Mouse (Mus musculus): ENCODE measurements around the gene Cdh4. TPM values are rescaled to one million over a fixed set of nuclear protein-coding genes. Genes with fewer than 3 reads are reported as not detected.

Gene Cdh4
- polyA plus RNA-seq, 1 experiment, result not detected

DNA sequence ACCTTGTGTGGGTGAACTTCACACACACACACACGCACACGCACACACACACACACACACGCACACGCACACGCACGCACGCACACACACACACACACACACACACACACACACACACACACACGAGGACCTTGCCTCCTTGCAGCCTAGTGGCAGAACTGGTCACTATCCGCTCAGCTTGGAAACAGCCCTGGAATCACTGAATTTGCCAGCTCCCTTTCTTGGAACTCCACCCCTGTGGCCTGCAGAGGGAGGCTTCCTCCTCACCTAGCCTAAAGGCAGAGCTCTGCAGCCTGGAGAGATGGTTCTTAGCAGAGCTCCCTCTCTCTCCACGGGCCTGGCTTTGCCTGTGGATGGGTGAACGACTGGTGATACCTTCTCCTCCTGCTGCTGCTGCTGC is 1.7 kb downstream of the Cdh4 start:
- TF ChIP-seq GATA1 (IDR thresholded peaks at IDR 0.05; ENCODE audit: low read length), result no peak

DNA sequence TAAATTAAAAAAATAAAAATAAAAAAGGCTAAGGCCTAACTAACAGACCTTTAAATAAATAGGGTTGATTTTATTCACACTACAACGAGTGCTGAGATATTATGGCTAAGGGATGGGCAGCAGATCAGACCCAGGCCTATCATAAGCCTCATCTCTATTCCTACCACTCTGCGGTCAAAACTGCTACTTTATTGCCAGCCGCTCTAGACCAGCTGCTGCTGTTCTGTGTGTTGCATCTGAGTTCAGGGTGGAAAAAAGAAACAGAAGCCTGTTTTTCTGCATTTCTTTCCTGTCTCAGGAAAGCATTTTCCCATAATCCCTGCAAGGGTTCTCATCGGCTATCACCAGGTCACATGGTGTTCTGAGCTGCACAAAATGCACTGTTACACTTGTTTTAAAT is 6.0 kb downstream of the Cdh4 start:
- no peak for TF ChIP-seq GATA1 (IDR thresholded peaks at IDR 0.05; ENCODE audit: low read length)

DNA sequence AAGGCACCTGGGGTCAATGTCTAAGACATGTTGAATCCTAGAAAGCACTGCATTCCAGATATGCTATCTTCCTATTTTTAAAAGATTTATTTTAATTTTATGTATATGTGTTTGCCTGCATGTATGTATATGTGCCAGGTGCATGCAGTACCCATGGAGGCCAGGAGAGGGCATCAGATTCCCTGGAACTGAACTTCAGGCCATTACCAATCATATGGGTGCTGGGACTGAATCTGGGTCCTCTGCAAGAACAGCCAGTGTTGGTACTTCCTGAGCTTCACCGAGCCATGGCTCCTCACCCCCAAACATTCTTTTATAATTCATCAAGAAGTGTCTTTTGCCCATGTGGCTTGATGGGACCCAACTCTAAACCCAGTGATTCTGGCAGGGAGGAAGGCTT is 6.8 kb downstream of the Cdh4 start:
- no peak for TF ChIP-seq GATA1 (IDR thresholded peaks at IDR 0.05; ENCODE audit: low read length)

DNA sequence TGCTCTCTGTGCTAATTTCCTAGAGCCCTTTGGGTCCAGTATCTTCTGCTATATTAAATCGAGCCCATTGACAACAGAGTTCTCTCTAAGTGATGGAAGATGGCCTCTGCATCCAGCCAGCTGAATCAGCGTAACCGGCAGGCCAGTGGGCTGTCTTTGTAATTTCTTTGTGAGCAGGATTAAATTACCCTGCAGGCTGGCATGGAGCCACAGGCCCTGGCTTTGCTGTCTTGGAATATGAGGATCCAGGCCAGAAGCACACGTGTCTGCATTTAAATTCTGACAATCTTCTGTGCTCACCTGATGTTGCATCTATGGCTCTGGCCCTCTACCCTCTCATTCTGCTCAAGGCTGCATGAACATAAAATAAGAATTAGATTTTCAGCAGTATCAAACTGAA is 17.0 kb downstream of the Cdh4 start:
- TF ChIP-seq GATA1 (IDR thresholded peaks at IDR 0.05; ENCODE audit: low read length), result no peak

DNA sequence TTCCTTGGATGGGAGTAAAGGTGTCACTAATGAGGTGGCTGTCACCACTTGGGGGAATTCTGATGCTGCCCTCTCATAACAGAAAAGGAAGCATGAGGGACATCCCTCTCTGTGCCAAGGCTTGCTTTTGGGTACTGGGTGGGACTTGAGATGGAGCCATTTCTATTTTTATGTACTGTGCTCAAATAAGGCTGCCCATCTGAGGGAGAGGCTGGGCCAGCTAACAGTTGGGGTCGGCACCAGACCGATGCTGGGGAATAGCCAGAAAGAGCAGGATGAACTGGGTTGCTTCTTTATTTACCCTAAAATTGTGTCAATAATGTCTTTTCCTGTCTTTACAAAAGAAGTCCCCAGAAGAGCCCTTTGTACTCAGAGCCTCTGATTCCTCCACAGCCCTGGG is 17.4 kb downstream of the Cdh4 start:
- TF ChIP-seq GATA1 (IDR thresholded peaks at IDR 0.05; ENCODE audit: low read length), result no peak

GRCm38 (mm10) chr2:179463514-179463913 is 21.3 kb downstream of the Cdh4 start:
- TF ChIP-seq GATA1 (IDR thresholded peaks at IDR 0.05; ENCODE audit: low read length), result no peak

GRCm38 (mm10) chr2:179467839-179468445 is 25.7 kb downstream of the Cdh4 start:
- TF ChIP-seq GATA1 (IDR thresholded peaks at IDR 0.05; ENCODE audit: low read length), result no peak

- TF ChIP-seq GATA1 (IDR thresholded peaks at IDR 0.05; ENCODE audit: low read length), result no peak
These were observed 34.4 kb downstream of the Cdh4 start for GRCm38 (mm10) chr2:179476622-179477021.

DNA sequence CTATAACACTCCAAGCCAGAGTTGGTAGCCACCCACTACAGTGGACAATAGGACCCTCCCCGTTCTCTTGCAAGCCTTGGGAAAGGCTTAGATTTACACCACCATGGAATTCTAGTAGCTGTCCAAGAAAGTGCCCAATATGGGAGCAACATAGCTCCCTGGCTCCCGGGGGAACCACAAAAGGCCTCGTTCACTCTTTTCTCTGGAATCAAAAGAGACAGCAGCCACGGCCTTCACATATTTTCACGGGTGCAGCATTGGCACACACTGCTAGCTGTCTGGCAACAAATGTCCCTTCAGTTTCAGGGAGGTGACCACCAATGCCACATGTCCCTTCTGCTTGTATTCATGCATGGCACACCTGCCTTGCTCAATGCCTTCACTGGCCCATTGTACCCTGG is 38.6 kb downstream of the Cdh4 start:
- no peak for TF ChIP-seq GATA1 (IDR thresholded peaks at IDR 0.05; ENCODE audit: low read length)

DNA sequence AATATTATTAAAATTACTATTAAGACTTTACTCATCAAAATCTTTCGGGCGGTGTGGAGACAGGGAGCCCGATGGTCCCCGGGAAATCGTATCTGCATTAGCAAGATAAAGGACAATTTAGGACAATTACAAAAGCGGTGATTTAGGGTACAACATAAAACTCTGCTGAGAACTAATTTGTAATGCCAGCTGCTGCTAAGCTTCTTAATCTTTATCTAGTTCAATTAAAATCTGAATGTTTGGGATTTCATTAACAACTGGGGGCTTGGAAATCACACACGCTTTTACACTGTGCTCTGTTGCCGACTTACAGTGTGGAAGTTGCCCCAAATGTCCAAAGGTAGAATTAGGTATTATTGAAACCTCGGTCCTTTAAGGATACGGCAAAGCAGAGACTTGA is 39.1 kb downstream of the Cdh4 start:
- TF ChIP-seq GATA1 (IDR thresholded peaks at IDR 0.05; ENCODE audit: low read length), result no peak

GRCm38 (mm10) chr2:179488526-179489139 is 46.4 kb downstream of the Cdh4 start:
- no peak for TF ChIP-seq GATA1 (IDR thresholded peaks at IDR 0.05; ENCODE audit: low read length)

- no peak for TF ChIP-seq GATA1 (IDR thresholded peaks at IDR 0.05; ENCODE audit: low read length)
These were observed 49.7 kb downstream of the Cdh4 start for GRCm38 (mm10) chr2:179491891-179492290.

DNA sequence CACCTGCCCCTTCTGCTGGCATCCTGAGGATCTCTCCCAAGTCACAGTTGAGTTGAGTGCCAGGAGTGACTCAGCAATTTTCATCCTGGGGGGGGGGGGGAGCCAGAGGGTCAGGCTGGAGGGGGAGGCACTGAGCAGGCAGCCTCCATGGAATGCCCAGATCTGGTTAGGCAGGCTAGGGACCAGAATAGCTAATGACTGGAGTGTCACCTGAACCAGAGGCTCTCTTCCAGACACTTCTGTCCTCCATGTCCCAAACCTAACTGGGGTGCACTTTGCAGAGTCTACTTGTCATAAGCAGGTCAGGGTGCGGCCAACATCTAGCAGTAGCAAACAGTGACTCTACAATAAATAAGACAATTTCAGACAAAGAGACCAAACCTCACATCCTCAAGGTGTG is 52.0 kb downstream of the Cdh4 start:
- TF ChIP-seq GATA1 (IDR thresholded peaks at IDR 0.05; ENCODE audit: low read length), result no peak

- no peak for TF ChIP-seq GATA1 (IDR thresholded peaks at IDR 0.05; ENCODE audit: low read length)
These were observed 68.2 kb downstream of the Cdh4 start for GRCm38 (mm10) chr2:179510439-179510838.

DNA sequence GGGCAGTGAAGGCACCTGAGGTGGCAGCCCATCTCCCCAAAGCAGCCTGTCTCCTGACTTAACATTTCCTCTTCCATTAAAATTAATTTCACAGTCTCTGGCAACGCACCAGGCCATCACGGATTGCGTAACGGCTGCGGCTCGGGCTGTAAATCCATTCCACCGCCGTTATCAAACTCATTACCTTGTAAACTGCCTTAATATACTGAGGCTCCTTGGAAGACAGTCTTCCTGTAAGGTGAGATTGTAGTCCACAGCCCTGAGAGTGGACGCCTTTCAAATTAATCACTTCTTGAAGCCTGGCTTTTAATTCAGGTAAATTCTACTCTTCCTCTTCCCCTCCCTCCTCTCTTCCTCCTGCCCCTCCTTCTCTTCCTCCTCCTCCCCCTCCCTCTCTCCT is 74.3 kb downstream of the Cdh4 start:
- TF ChIP-seq GATA1 (IDR thresholded peaks at IDR 0.05; ENCODE audit: low read length), result no peak

GRCm38 (mm10) chr2:179518456-179519032 is 76.3 kb downstream of the Cdh4 start:
- no peak for TF ChIP-seq GATA1 (IDR thresholded peaks at IDR 0.05; ENCODE audit: low read length)

GRCm38 (mm10) chr2:179519161-179519560 is 76.9 kb downstream of the Cdh4 start:
- no peak for TF ChIP-seq GATA1 (IDR thresholded peaks at IDR 0.05; ENCODE audit: low read length)

Data from G1E-ER4 (cell line).